Mouse (Mus musculus) heart, embryonic 11.5 days (tissue): Measurements from ENCODE around the gene Pde6d. TPM values are rescaled to one million over a fixed set of nuclear protein-coding genes. Genes with fewer than 3 reads are reported as not detected.

Experiments
- ATAC-seq: fragments of 200-750 bp; cut with Nextera tagmentation; replicated peaks from 2 replicates; pipeline ENCODE4 v1.8.0; 2017; ENCODE audit warnings: moderate library complexity; ENCODE audit not compliant: insufficient number of reproducible peaks, low FRiP score, low TSS enrichment
- H3K27ac ChIP-seq: fragments of 300-500 bp; sonication (generic); 2 replicates; pipeline ENCODE4 v1.5.1; 2014; ENCODE audit warnings: mild to moderate bottlenecking, low read depth, low read length
- H3K27me3 ChIP-seq: fragments of 300-500 bp; sonication (generic); 2 replicates; pipeline ENCODE4 v1.6.1; 2014; ENCODE audit warnings: mild to moderate bottlenecking, low read length, mixed read lengths; ENCODE audit not compliant: control insufficient read depth, insufficient read depth
- H3K36me3 ChIP-seq: fragments of 300-500 bp; sonication (generic); 2 replicates; pipeline ENCODE4 v1.6.1; 2014; ENCODE audit warnings: mild to moderate bottlenecking, low read length, moderate library complexity, mixed read lengths; ENCODE audit not compliant: control insufficient read depth, insufficient read depth
- H3K4me1 ChIP-seq: fragments of 300-500 bp; sonication (generic); 2 replicates; pipeline ENCODE4 v1.6.1; 2014; ENCODE audit warnings: low read length; ENCODE audit not compliant: control insufficient read depth, insufficient read depth
- H3K4me2 ChIP-seq: fragments of 300-500 bp; sonication (generic); 2 replicates; pipeline ENCODE4 v1.6.1; 2014; ENCODE audit warnings: mild to moderate bottlenecking, moderate library complexity
- H3K4me3 ChIP-seq: fragments of 300-500 bp; sonication (generic); 2 replicates; pipeline ENCODE4 v1.5.1; 2014; ENCODE audit warnings: low read depth, low read length
- H3K9ac ChIP-seq: fragments of 300-500 bp; sonication (generic); 2 replicates; pipeline ENCODE4 v1.6.1; 2014; ENCODE audit warnings: mild to moderate bottlenecking, low read depth, low read length, moderate library complexity
- H3K9me3 ChIP-seq: fragments of 300-500 bp; sonication (generic); replicated peaks from 2 replicates; pipeline ENCODE4 v1.6.1; 2016; ENCODE audit warnings: low read length; ENCODE audit not compliant: control insufficient read depth
- WGBS: fragments of 180-500 bp; shearing (Covaris S2); extraction: QIAGEN DNeasy Blood & Tissue Kit; methylation state at CpG from one replicate; pipeline ENCODE4 v1.1.7; 2014; ENCODE audit not compliant: insufficient replicate concordance; 5-methylcytosine and 5-hydroxymethylcytosine counted together
- polyA plus RNA-seq: library from polyadenylated mRNA; unstranded; fragments of >200 nt; fragmentation: Nextera tagmentation; extraction: Ambion mirVana; gene quantifications from 2 replicates; pipeline ENCODE4 v1.2.1, GENCODE M21; 2014

Gene Pde6d
- polyA plus RNA-seq, 1 experiment from 2014 or later = 71.4 TPM

DNA sequence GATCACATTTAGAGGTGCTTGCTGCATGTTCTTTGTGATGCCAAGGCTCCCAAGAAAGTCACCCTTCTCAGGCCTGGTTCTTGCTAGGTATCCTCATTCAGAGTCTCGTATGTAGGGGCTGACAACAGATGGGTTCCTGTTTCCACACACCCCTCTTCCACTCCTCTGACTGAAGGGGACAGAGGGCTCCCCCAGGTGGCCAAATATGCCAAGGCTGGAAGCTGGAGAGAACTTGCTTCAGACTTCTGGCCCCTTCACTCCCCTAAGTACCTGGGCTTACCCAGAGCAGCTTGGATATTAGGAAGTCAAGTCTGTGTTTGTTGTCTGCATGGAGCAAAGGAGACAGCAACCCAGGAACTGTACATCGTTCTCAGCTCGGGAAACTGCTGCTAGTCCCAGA, 82.5 kb downstream of the Pde6d start:
- no peak overlapping the region for H3K4me2 ChIP-seq
- 0 out of 2 replicates have a peak overlapping the region, but pooled peaks have one; percentile 22 for H3K9ac ChIP-seq
- H3K4me3 ChIP-seq = no peak overlapping the region
- peaks cover 45% of the 10 kb centered on the region for H3K4me1 ChIP-seq
- H3K9me3 ChIP-seq = no peaks in the 10 kb centered on the region
- no peaks in the 10 kb centered on the region for H3K36me3 ChIP-seq
- H3K27me3 ChIP-seq = no peaks in the 10 kb centered on the region
- ATAC-seq = no peak
- H3K27ac ChIP-seq = no peak overlapping the region
- WGBS = 43% methylated on average over 3 of the region's 3 CpGs

DNA sequence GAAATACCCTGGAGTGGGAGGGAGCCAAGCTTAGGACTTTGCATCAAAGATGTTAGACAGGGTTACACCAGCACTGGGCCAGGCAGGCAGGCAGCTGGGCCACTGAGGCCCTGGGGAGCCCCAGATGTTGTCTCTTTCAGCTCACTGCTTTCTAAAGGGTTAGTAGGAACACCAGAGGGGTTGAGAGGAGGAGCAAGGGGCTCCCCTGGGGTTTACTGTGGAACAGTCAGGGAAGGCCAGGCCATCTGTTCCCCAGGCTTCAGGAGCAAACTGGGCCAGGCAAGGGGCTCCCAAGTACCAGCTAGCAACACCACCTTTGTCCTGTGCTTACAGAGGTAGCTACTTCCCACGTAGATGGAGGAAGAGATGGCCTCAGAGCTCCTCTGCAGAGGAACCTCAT, 83.8 kb downstream of the Pde6d start:
- Histone ChIP-seq H3K4me3 (no peak overlapping the region), H3K36me3 (no peaks in the 10 kb centered on the region), H3K4me2 (no peak overlapping the region), H3K27ac (no peak overlapping the region), H3K9ac (0 out of 2 replicates have a peak overlapping the region, but pooled peaks have one; percentile 43), H3K9me3 (no peaks in the 10 kb centered on the region), H3K4me1 (peaks cover 40% of the 10 kb centered on the region), H3K27me3 (no peaks in the 10 kb centered on the region)
- 74% methylated on average over 1 of the region's 1 CpGs for WGBS
- ATAC-seq = no peak

DNA sequence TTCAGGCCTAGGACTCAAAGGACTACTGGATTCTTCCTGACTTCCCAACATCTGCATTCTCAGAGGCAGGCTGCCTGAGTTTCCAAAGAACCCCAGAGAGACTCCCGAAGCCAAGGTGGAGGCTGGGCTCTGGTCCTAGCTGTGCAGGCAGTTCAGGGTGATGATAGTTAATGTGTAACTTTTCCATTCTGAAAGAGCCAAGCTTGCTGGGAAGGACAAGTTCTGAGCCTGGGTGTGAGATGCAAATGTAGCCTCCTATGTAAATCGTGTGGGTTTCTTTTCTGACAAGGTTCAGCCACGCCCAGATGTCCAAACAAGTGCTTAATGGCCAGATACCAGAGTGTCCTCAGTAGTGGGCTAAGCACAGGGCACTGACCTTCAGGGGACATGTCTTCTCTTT, 84.4 kb downstream of the Pde6d start:
- WGBS = 39% methylated on average over 3 of the region's 3 CpGs
- Histone ChIP-seq H3K9ac (0 out of 2 replicates have a peak overlapping the region, but pooled peaks have one; percentile 13), H3K27me3 (no peaks in the 10 kb centered on the region), H3K4me1 (peaks cover 34% of the 10 kb centered on the region), H3K4me3 (no peak overlapping the region), H3K27ac (no peak overlapping the region), H3K4me2 (no peak overlapping the region), H3K9me3 (no peaks in the 10 kb centered on the region), H3K36me3 (no peaks in the 10 kb centered on the region)
- ATAC-seq = no peak

DNA sequence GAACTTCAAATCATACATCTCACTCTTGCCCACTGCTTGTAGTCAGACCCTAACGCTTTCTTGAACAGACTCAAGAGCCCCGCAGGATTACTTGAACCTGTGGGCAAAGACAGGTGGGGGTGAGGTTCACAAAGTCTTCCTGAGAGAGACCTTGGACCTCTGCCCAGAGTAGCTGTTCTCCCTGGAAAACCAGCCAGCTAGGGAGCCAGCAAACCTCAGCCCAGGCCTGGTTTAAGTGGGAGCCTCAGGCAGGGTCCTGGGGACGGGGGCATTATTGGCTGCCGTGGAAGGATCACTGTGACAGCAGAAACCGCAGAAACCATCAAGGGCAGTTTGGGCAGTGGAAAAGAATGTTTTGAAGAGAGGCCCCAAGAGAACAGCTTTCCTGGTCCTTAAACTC, 85.1 kb downstream of the Pde6d start:
- H3K27me3 ChIP-seq = no peaks in the 10 kb centered on the region
- 83% methylated on average over 5 of the region's 5 CpGs for WGBS
- no peak overlapping the region for H3K4me2 ChIP-seq
- no peak for ATAC-seq
- no peaks in the 10 kb centered on the region for H3K36me3 ChIP-seq
- no peak overlapping the region for H3K27ac ChIP-seq
- H3K9ac ChIP-seq = no peak overlapping the region
- no peaks in the 10 kb centered on the region for H3K9me3 ChIP-seq
- H3K4me3 ChIP-seq = no peak overlapping the region
- H3K4me1 ChIP-seq = peaks cover 35% of the 10 kb centered on the region

DNA sequence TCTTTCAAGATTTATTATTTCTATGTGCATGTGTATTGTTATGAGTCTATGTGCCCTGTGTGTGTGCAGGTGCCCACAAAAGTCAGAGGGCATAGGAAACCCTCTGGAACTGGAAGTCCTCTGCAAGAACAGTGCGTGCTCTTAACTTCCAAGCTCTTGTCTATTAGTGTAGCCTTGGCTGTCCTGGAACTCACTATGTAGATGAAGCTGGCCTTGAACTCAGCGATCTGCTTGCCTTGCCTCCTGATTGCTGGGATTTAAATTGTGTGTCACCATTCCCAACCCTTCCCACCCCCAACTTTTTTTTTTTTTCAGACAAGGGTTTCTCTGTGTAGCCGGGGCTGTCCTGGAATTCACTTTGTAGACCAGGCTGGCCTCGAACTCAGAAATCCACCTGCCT, 86.1 kb downstream of the Pde6d start:
- 88% methylated on average over 4 of the region's 4 CpGs for WGBS
- no peaks in the 10 kb centered on the region for H3K36me3 ChIP-seq
- H3K4me1 ChIP-seq = peaks cover 40% of the 10 kb centered on the region
- H3K9me3 ChIP-seq = no peaks in the 10 kb centered on the region
- H3K9ac ChIP-seq = no peak overlapping the region
- ATAC-seq = no peak
- H3K4me3 ChIP-seq = no peak overlapping the region
- no peak overlapping the region for H3K27ac ChIP-seq
- no peaks in the 10 kb centered on the region for H3K27me3 ChIP-seq
- no peak overlapping the region for H3K4me2 ChIP-seq

DNA sequence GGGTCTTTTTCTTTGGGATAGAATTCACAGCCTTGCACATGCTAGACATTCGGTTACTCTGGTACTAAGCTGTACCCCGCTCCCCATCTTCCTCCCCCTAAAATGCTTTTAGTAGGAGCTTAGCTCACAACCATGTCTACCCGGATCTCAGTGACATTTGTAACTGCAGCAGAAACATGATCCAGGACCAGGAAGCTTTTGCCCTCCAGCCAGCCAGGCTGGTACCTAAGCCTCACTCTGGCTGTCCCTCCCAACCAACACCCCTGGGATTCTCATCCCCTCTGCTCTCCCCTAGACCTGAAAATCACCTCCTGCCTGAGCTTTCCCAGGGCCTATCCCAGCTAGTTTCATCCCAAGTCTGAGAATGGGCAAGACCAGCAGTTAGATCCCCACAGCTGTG, 88.6 kb downstream of the Pde6d start:
- Histone ChIP-seq H3K4me3 (no peak overlapping the region), H3K9ac (no peak overlapping the region), H3K4me1 (peaks cover 26% of the 10 kb centered on the region), H3K36me3 (no peaks in the 10 kb centered on the region), H3K4me2 (no peak overlapping the region), H3K9me3 (no peaks in the 10 kb centered on the region), H3K27me3 (no peaks in the 10 kb centered on the region), H3K27ac (no peak overlapping the region)
- ATAC-seq = no peak
- 80% methylated on average over 3 of the region's 3 CpGs for WGBS

Other genes with a start within 250 kb of the Pde6d start
- 287 and 296 TPM in 2 replicates for gene Ncl, start 223.2 kb downstream of the Pde6d start, polyA plus RNA-seq
- not detected in 2 replicates for gene Nmur1, start 156.4 kb downstream of the Pde6d start, polyA plus RNA-seq
- not detected in 2 replicates for gene Tex44, start 156.3 kb downstream of the Pde6d start, polyA plus RNA-seq
- gene Ptma, start 55.9 kb downstream of the Pde6d start, polyA plus RNA-seq = 1,195 and 1,343 TPM in 2 replicates
- 27.2 and 30.0 TPM in 2 replicates for gene Cops7b, start 275 bp upstream of the Pde6d start, polyA plus RNA-seq
- gene Nppc, start 87.9 kb upstream of the Pde6d start, polyA plus RNA-seq = 0.30 and 0.49 TPM in 2 replicates
- 15.8 and 18.6 TPM in 2 replicates for gene Dis3l2, start 121.2 kb upstream of the Pde6d start, polyA plus RNA-seq